In genomic region chr8:11003917-11004470, GRCm38 (mm10) we compare ENCODE assay signal across 8 mouse cellular contexts. TPM values are rescaled to one million over a fixed set of nuclear protein-coding genes. Genes with fewer than 3 reads are reported as not detected.
DNase-seq lines count a peak whose midpoint lies in the region; ATAC-seq and TF ChIP-seq lines count a peak whose summit lies in the region.

No protein-coding gene starts in this region.

- 26% methylated on average over 7 of the region's 7 CpGs for WGBS in liver, adult 2 months
- 25% methylated on average over 7 of the region's 7 CpGs for WGBS in embryonic facial prominence, embryonic 15.5 days
- WGBS in intestine, embryonic 15.5 days, result 47% methylated on average over 7 of the region's 7 CpGs
- WGBS in neural tube, embryonic 12.5 days, result 38% methylated on average over 7 of the region's 7 CpGs

- peak overlapping the region; percentile 34 for H3K4me3 ChIP-seq in liver, adult 2 months (ENCODE audit: insufficient read depth, low read depth, low read length)
- H3K4me3 ChIP-seq in embryonic facial prominence, embryonic 15.5 days (replicated peaks), result peak overlapping the region; percentile 83
- peak overlapping the region; percentile 81 for H3K4me3 ChIP-seq in intestine, embryonic 15.5 days (replicated peaks)
- H3K4me3 ChIP-seq in neural tube, embryonic 12.5 days, result peak overlapping the region; percentile 88

- peaks cover 40% of the 10 kb centered on the region for H3K4me1 ChIP-seq in liver, adult 2 months (ENCODE audit: control insufficient read depth, insufficient read depth, low read length)
- H3K4me1 ChIP-seq in embryonic facial prominence, embryonic 15.5 days, result peaks cover 76% of the 10 kb centered on the region
- H3K4me1 ChIP-seq in intestine, embryonic 15.5 days (replicated peaks), result peaks cover 61% of the 10 kb centered on the region
- H3K4me1 ChIP-seq in neural tube, embryonic 12.5 days, result peaks cover 72% of the 10 kb centered on the region

- H3K9ac ChIP-seq in liver, adult 2 months (ENCODE audit: low read depth, low read length), result peak overlapping the region; percentile 94
- H3K9ac ChIP-seq in embryonic facial prominence, embryonic 15.5 days, result peak overlapping the region; percentile 42
- H3K9ac ChIP-seq in intestine, embryonic 15.5 days, result peak overlapping the region; percentile 85
- H3K9ac ChIP-seq in neural tube, embryonic 12.5 days, result peak overlapping the region; percentile 54

- H3K79me2 ChIP-seq in liver, adult 2 months (ENCODE audit: control insufficient read depth, insufficient read depth, low read length), result peaks cover 64% of the 10 kb centered on the region

- no peaks in the 10 kb centered on the region for H3K36me3 ChIP-seq in liver, adult 2 months (ENCODE audit: control insufficient read depth, insufficient read depth, low read length)
- no peaks in the 10 kb centered on the region for H3K36me3 ChIP-seq in embryonic facial prominence, embryonic 15.5 days
- peaks cover 8% of the 10 kb centered on the region; the same call in 1 of the 2 replicates for H3K36me3 ChIP-seq in intestine, embryonic 15.5 days
- H3K36me3 ChIP-seq in neural tube, embryonic 12.5 days, result peaks cover 4% of the 10 kb centered on the region; the same call in 1 of the 2 replicates

- H3K4me2 ChIP-seq in embryonic facial prominence, embryonic 15.5 days (replicated peaks), result peak overlapping the region; percentile 84
- peak overlapping the region; percentile 85 for H3K4me2 ChIP-seq in intestine, embryonic 15.5 days (replicated peaks)
- peak overlapping the region; percentile 81 for H3K4me2 ChIP-seq in neural tube, embryonic 12.5 days (replicated peaks)

- no peak for TF ChIP-seq CTCF in liver, adult 2 months (IDR thresholded peaks at IDR 0.05; ENCODE audit: low read depth, low read length)

- peak; percentile 22 for DNase-seq in liver, adult 2 months (ENCODE audit: extremely low read depth, low read depth, low spot score)
- DNase-seq in liver, result no peak
- DNase-seq in thymus, postnatal 25 days, result no peak
- DNase-seq in cerebellum, postnatal 10 days, result no peak
- no peak for DNase-seq in layer of hippocampus, adult 11-12 months (ENCODE audit: low spot score)

- H3K9me3 ChIP-seq in embryonic facial prominence, embryonic 15.5 days (replicated peaks), result no peaks in the 10 kb centered on the region
- no peaks in the 10 kb centered on the region for H3K9me3 ChIP-seq in intestine, embryonic 15.5 days
- no peaks in the 10 kb centered on the region for H3K9me3 ChIP-seq in neural tube, embryonic 12.5 days

- no peak for TF ChIP-seq POLR2A in liver, adult 2 months (IDR thresholded peaks at IDR 0.05; ENCODE audit: extremely low read depth, insufficient read depth, low read length)

- no peaks in the 10 kb centered on the region for H3K27me3 ChIP-seq in liver, adult 2 months (ENCODE audit: control insufficient read depth, insufficient read depth, low read length)
- H3K27me3 ChIP-seq in embryonic facial prominence, embryonic 15.5 days, result no peaks in the 10 kb centered on the region
- H3K27me3 ChIP-seq in intestine, embryonic 15.5 days (replicated peaks), result no peaks in the 10 kb centered on the region
- H3K27me3 ChIP-seq in neural tube, embryonic 12.5 days (replicated peaks), result no peaks in the 10 kb centered on the region

- ATAC-seq in embryonic facial prominence, embryonic 15.5 days (ENCODE audit: insufficient number of reproducible peaks, low FRiP score, low TSS enrichment, low read depth), result no peak
- no peak for ATAC-seq in intestine, embryonic 15.5 days
- no peak for ATAC-seq in neural tube, embryonic 12.5 days (ENCODE audit: low FRiP score, low read depth)

- no peak overlapping the region for H3K27ac ChIP-seq in liver, adult 2 months (replicated peaks; ENCODE audit: insufficient read depth, low read depth, low read length)
- H3K27ac ChIP-seq in embryonic facial prominence, embryonic 15.5 days (replicated peaks), result peak overlapping the region; percentile 34; the same call in 1 of the 2 replicates
- 0 out of 2 replicates have a peak overlapping the region, but pooled peaks have one; percentile 17 for H3K27ac ChIP-seq in intestine, embryonic 15.5 days
- no peak overlapping the region for H3K27ac ChIP-seq in neural tube, embryonic 12.5 days

RNA-seq across cellular contexts. Expression of gene Irs2, which starts 4.3 kb away (rescaled TPM):
- total RNA-seq in liver, adult 2 months (2014; rRNA removed), result 8.6 and 19.2 TPM in 2 replicates
- 4.8 and 5.7 TPM in 2 replicates for polyA plus RNA-seq in liver, adult 2 months (2012; rRNA removed)
- 7.4 and 7.9 TPM in 2 replicates for polyA plus RNA-seq in embryonic facial prominence, embryonic 15.5 days (2015; fragmentation: Nextera tagmentation; extraction: Ambion mirVana)
- 6.1 and 7.2 TPM in 2 replicates for polyA plus RNA-seq in intestine, embryonic 15.5 days (2015; fragmentation: Nextera tagmentation; extraction: Ambion mirVana)
- 8.3 and 9.5 TPM in 2 replicates for polyA plus RNA-seq in neural tube, embryonic 12.5 days (2016; fragmentation: Nextera tagmentation; extraction: Ambion mirVana)

Comparison
In these comparisons a context has a peak if more than half of its experiments do, and no peak if none do; other contexts are left out.
1. H3K27ac ChIP-seq: peak in embryonic facial prominence, embryonic 15.5 days (single experiment) and intestine, embryonic 15.5 days (single experiment); none in liver, adult 2 months (single experiment) and neural tube, embryonic 12.5 days (single experiment).
2. H3K4me3 ChIP-seq: peak in every context shown above with its lines; median percentile 88 in neural tube, embryonic 12.5 days; 83 in embryonic facial prominence, embryonic 15.5 days; 81 in intestine, embryonic 15.5 days; 34 in liver, adult 2 months.
3. H3K9ac ChIP-seq: peak in every context shown above with its lines; median percentile 94 in liver, adult 2 months; 85 in intestine, embryonic 15.5 days; 54 in neural tube, embryonic 12.5 days; 42 in embryonic facial prominence, embryonic 15.5 days.
4. Peak in every context shown above with its lines, with median percentiles within 50 percentile points of each other: H3K4me2 ChIP-seq.